In the genomic region with DNA sequence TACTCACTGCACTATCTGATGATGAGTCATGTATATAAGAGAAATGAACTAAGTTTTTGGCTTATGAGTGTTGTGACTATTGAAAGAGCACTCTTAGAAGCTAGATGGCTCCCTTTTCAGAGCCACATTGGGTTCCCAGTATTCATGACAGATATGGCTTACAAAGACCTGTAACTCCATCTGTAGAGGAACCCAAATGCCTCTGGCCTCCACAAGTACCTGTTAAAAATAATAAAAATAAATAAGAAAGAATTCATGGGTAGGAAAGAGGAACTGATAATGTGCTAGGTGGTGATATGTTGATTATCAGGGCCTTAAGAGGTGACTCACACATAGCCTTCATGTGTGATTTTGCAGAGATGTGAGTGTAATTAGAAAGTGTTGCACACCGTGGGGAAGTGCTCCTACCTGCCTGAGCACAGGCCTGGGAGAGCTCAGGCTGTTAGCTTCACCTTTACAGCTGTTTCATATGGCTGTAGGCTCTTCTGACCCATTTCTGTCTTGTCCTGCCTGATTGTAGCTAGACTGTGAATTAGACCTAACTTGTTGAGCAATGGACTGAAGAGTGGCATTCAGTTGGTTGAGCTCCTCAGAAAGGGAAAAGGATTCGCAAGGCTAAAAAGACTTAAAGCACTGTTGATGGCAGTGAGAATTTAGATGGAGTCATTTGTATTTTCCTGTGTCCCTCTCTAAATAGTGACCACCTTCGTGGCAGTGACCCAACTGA, we compare ENCODE assay signal across 8 mouse cellular contexts. TPM values are rescaled to one million over a fixed set of nuclear protein-coding genes. Genes with fewer than 3 reads are reported as not detected.
DNase-seq lines count a peak whose midpoint lies in the region; ATAC-seq lines count a peak whose summit lies in the region.

No protein-coding gene starts in this region.

- H3K9ac ChIP-seq in heart, embryonic 11.5 days (ENCODE audit: low read depth, low read length): no peak overlapping the region
- no peak overlapping the region for H3K9ac ChIP-seq in limb, embryonic 12.5 days (replicated peaks)
- no peak overlapping the region for H3K9ac ChIP-seq in intestine, embryonic 16.5 days (ENCODE audit: low read depth, low read length)

- H3K4me3 ChIP-seq in heart, embryonic 11.5 days (ENCODE audit: low read depth, low read length): no peak overlapping the region
- H3K4me3 ChIP-seq in limb, embryonic 12.5 days (replicated peaks): no peak overlapping the region
- no peak overlapping the region for H3K4me3 ChIP-seq in limb, embryonic 10.5 days
- no peak overlapping the region for H3K4me3 ChIP-seq in intestine, embryonic 16.5 days (ENCODE audit: low read length)

- H3K27ac ChIP-seq in heart, embryonic 11.5 days (ENCODE audit: low read depth, low read length): no peak overlapping the region
- peak overlapping the region; percentile 18; the same call in 1 of the 2 replicates for H3K27ac ChIP-seq in limb, embryonic 12.5 days
- no peak overlapping the region for H3K27ac ChIP-seq in limb, embryonic 10.5 days
- no peak overlapping the region for H3K27ac ChIP-seq in intestine, embryonic 16.5 days (ENCODE audit: low read length)

- peaks cover 12% of the 10 kb centered on the region for H3K4me1 ChIP-seq in heart, embryonic 11.5 days (ENCODE audit: control insufficient read depth, insufficient read depth, low read length)
- peaks cover 42% of the 10 kb centered on the region for H3K4me1 ChIP-seq in limb, embryonic 12.5 days (replicated peaks)
- H3K4me1 ChIP-seq in limb, embryonic 10.5 days: peaks cover 9% of the 10 kb centered on the region
- peaks cover 14% of the 10 kb centered on the region for H3K4me1 ChIP-seq in intestine, embryonic 16.5 days (ENCODE audit: control insufficient read depth, insufficient read depth, low read length)

- no peaks in the 10 kb centered on the region for H3K9me3 ChIP-seq in heart, embryonic 11.5 days (replicated peaks; ENCODE audit: control insufficient read depth, low read length)
- H3K9me3 ChIP-seq in limb, embryonic 12.5 days: 0 out of 2 replicates have a peak, but pooled peaks cover 7% of the 10 kb centered on the region
- no peaks in the 10 kb centered on the region for H3K9me3 ChIP-seq in limb, embryonic 10.5 days (replicated peaks)
- H3K9me3 ChIP-seq in intestine, embryonic 16.5 days (ENCODE audit: control insufficient read depth, low read length): no peaks in the 10 kb centered on the region

- peak overlapping the region; percentile 55 for H3K4me2 ChIP-seq in heart, embryonic 11.5 days
- no peak overlapping the region for H3K4me2 ChIP-seq in limb, embryonic 12.5 days
- H3K4me2 ChIP-seq in intestine, embryonic 16.5 days (ENCODE audit: low read depth, low read length): no peak overlapping the region

- no peaks in the 10 kb centered on the region for H3K36me3 ChIP-seq in heart, embryonic 11.5 days (ENCODE audit: control insufficient read depth, insufficient read depth, low read length)
- no peaks in the 10 kb centered on the region for H3K36me3 ChIP-seq in limb, embryonic 12.5 days
- peaks cover 10% of the 10 kb centered on the region; the same call in 1 of the 2 replicates for H3K36me3 ChIP-seq in limb, embryonic 10.5 days
- no peaks in the 10 kb centered on the region for H3K36me3 ChIP-seq in intestine, embryonic 16.5 days (ENCODE audit: control insufficient read depth, insufficient read depth, low read length)

- no peak for ATAC-seq in heart, embryonic 11.5 days (replicated peaks; ENCODE audit: insufficient number of reproducible peaks, low FRiP score, low TSS enrichment)
- no peak for ATAC-seq in limb, embryonic 12.5 days (ENCODE audit: insufficient number of reproducible peaks, insufficient read depth, low FRiP score, low TSS enrichment, low read depth)
- 0 out of 2 replicates have a peak, but pooled peaks have one; percentile 17 for ATAC-seq in megakaryocyte, adult 5-6 weeks (ENCODE audit: poor library complexity, severe bottlenecking)
- no peak for ATAC-seq in intestine, embryonic 16.5 days

- WGBS in heart, embryonic 11.5 days (ENCODE audit: insufficient replicate concordance): 66% methylated on average over 3 of the region's 3 CpGs
- 79% methylated on average over 3 of the region's 3 CpGs for WGBS in limb, embryonic 12.5 days
- WGBS in limb, embryonic 10.5 days: 80% methylated on average over 3 of the region's 3 CpGs
- WGBS in intestine, embryonic 16.5 days: 69% methylated on average over 3 of the region's 3 CpGs

- intact Hi-C loops in heart, postnatal 14 days (cut with DNase I): loop anchor here (5.0 to 10.0 kb wide), 4 partner anchors 103 to 490 kb away; no protein-coding TSS in a partner anchor

- DNase-seq in heart, postnatal 14 days: no peak
- DNase-seq in limb, embryonic 10.5 days (ENCODE audit: low spot score): no peak
- peak; percentile 16 for DNase-seq in adipocyte (ENCODE audit: low spot score)
- DNase-seq in Muller cell, postnatal 12 days (ENCODE audit: inconsistent ontology term): no peak

- H3K27me3 ChIP-seq in heart, embryonic 11.5 days (ENCODE audit: control insufficient read depth, insufficient read depth, low read length): no peaks in the 10 kb centered on the region
- no peaks in the 10 kb centered on the region for H3K27me3 ChIP-seq in limb, embryonic 12.5 days
- no peaks in the 10 kb centered on the region for H3K27me3 ChIP-seq in limb, embryonic 10.5 days (ENCODE audit: low read depth, poor library complexity, severe bottlenecking)
- no peaks in the 10 kb centered on the region for H3K27me3 ChIP-seq in intestine, embryonic 16.5 days (replicated peaks; ENCODE audit: control insufficient read depth, insufficient read depth, low read length)

RNA-seq across cellular contexts. Expression of gene Lpin2, which starts 12.7 kb away (rescaled TPM):
- polyA plus RNA-seq in heart, embryonic 11.5 days (2014; fragmentation: Nextera tagmentation; extraction: Ambion mirVana): 21.9 and 22.5 TPM in 2 replicates
- 10 to 100 TPM; 11.0 to 11.4 TPM for total RNA-seq in heart, postnatal 14 days (2021)
- polyA plus RNA-seq in limb, embryonic 12.5 days (2016; fragmentation: Nextera tagmentation; extraction: Ambion mirVana): 62.9 and 63.3 TPM in 2 replicates
- polyA plus RNA-seq in limb, embryonic 10.5 days (2016; fragmentation: Nextera tagmentation; extraction: Ambion mirVana): 40.0 and 51.8 TPM in 2 replicates
- 21.7 and 25.3 TPM in 2 replicates for total RNA-seq in megakaryocyte, adult 5-6 weeks (2015)
- 31.4 and 38.1 TPM in 2 replicates for total RNA-seq in megakaryocyte, adult 5-6 weeks (2017)
- 19.2 and 22.7 TPM in 2 replicates for polyA plus RNA-seq in intestine, embryonic 16.5 days (2015; fragmentation: Nextera tagmentation; extraction: Ambion mirVana)
